Mouse (Mus musculus) heart, postnatal 0 days (tissue): ENCODE data around the gene Ephb1.

ENCODE experiments used
- CTCF ChIP-seq: IDR thresholded peaks from 2 replicates; pipeline ENCODE4 v1.5.1; 2016; ENCODE audit warnings: antibody characterized with exemption, control low read depth, low read depth
- EP300 ChIP-seq: IDR thresholded peaks from 2 replicates; pipeline ENCODE4 v1.6.1; 2016; ENCODE audit warnings: antibody characterized with exemption, low read depth

DNA sequence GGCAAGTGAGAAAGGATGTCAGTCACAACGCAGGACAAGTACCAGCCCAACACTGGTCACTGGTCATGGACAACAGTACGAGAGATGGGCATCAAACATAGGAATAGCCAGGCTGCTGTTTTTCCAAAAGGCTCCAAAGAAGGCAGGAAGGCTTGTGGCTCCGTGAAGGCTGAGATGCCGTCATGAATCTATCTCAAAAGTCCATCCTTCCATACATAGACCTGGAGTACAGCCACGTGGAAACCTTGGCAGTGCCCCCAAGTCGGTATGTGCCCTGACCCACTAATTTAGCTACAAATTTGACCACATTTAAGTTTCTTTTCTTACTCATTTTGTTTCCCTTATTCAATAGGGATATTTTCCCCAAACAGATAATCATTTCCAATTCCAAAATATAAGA is 329.4 kb downstream of the Ephb1 start:
- TF ChIP-seq EP300 (no peak), CTCF (no peak)
